Mouse (Mus musculus) 3T3-L1 (cell line): ENCODE results near the gene Extl2.

Source experiments
- DNase-seq: peaks from one replicate; pipeline ENCODE4 v3.0.0-alpha.2; 2015; ENCODE audit warnings: low read depth, low spot score

The Extl2 gene

GRCm38 (mm10) chr3:116006978-116007940, at the start of gene Extl2, which contains the start of gene Slc30a7:
Gene Extl2, plus strand, starts transcription at chr3:116007462.
Gene Slc30a7, minus strand, starts transcription at chr3:116007406.
- peak; percentile 81 for DNase-seq

- peak; percentile 82 for DNase-seq
These were observed 45.8 kb upstream of the Extl2 start for GRCm38 (mm10) chr3:115961311-115962027.

- DNase-seq = peak; percentile 98
These were observed 45.2 kb upstream of the Extl2 start for GRCm38 (mm10) chr3:115962028-115962415.

GRCm38 (mm10) chr3:115963597-115963996, 43.7 kb upstream of the Extl2 start:
- no peak for DNase-seq

GRCm38 (mm10) chr3:115964071-115964470, 43.2 kb upstream of the Extl2 start:
- no peak for DNase-seq

- peak; percentile 94 for DNase-seq
These were observed 38.3 kb upstream of the Extl2 start for GRCm38 (mm10) chr3:115968745-115969530.

GRCm38 (mm10) chr3:115971045-115971785, 36.0 kb upstream of the Extl2 start:
- DNase-seq = no peak

GRCm38 (mm10) chr3:115971891-115972646, 35.2 kb upstream of the Extl2 start:
- no peak for DNase-seq

GRCm38 (mm10) chr3:115974228-115974627, 33.0 kb upstream of the Extl2 start:
- no peak for DNase-seq

- DNase-seq = no peak
These were observed 32.3 kb upstream of the Extl2 start for GRCm38 (mm10) chr3:115974995-115975394.

GRCm38 (mm10) chr3:115979000-115979399, 28.3 kb upstream of the Extl2 start:
- DNase-seq = peak; percentile 71

- DNase-seq = no peak
These were observed 24.0 kb upstream of the Extl2 start for GRCm38 (mm10) chr3:115983217-115983616.

- no peak for DNase-seq
These were observed 22.6 kb upstream of the Extl2 start for GRCm38 (mm10) chr3:115984653-115985052.

- no peak for DNase-seq
These were observed 21.9 kb upstream of the Extl2 start for GRCm38 (mm10) chr3:115985183-115985892.

GRCm38 (mm10) chr3:115992103-115992502, 15.2 kb upstream of the Extl2 start:
- DNase-seq = no peak

GRCm38 (mm10) chr3:115992588-115992987, 14.7 kb upstream of the Extl2 start:
- no peak for DNase-seq

GRCm38 (mm10) chr3:115993025-115993424, 14.2 kb upstream of the Extl2 start:
- DNase-seq = no peak

GRCm38 (mm10) chr3:115996929-115997328, 10.3 kb upstream of the Extl2 start:
- no peak for DNase-seq

GRCm38 (mm10) chr3:116006284-116006977, 831 bp upstream of the Extl2 start:
- DNase-seq = peak; percentile 64
